Mouse (Mus musculus): ENCODE data around the gene Best3.

DNA sequence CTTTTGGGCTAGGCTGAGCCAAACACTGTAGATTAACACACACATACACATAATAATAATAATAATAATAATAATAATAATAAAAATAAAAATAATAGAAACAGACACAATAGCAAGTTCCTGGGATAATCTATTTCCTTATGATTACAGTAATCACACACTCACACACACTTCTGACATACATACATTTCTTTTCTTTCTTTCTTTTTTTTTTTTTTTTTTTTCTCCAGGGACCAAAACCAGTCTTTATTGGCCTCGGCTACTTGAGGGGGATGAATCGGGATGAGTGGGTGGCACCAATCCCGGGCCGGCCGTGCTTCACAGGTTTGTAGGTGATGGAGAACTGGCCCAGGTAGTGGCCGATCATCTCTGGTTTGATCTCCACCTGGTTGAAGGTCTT is 13.6 kb upstream of the Best3 start, which contains the start of gene Gm10271:
- TF ChIP-seq POLR2A (IDR thresholded peaks at IDR 0.05; ENCODE audit: control insufficient read depth, extremely low read depth, insufficient read depth, low read length, poor library complexity) (no peak), CTCF (IDR thresholded peaks at IDR 0.05; ENCODE audit: borderline replicate concordance, control insufficient read depth, extremely low read depth, insufficient read depth, low read length, poor library complexity) (no peak)

Measured in thymus, adult 2 months (tissue).